Mouse (Mus musculus) MEL (cell line): ENCODE measurements around the gene Ptpre. TPM values are rescaled to one million over a fixed set of nuclear protein-coding genes. Genes with fewer than 3 reads are reported as not detected.
A peak's percentile ranks its signal among the peaks of the same experiment; 100 is the strongest.
"Not testable (repeated sequence)": the region's sequence is repeated elsewhere in the genome, so short reads cannot be mapped to it uniquely, and the experiment has no call there.

Source experiments
- DNase-seq: peaks from one replicate; pipeline ENCODE4 v3.0.0; 2011; ENCODE audit warnings: low read depth, low spot score
- H3K27ac ChIP-seq: 2 replicates; pipeline ENCODE4 v1.5.1; 2012; ENCODE audit warnings: low read depth, mild to moderate bottlenecking, control low read depth, low read length, moderate library complexity; ENCODE audit not compliant: control insufficient read depth
- H3K27me3 ChIP-seq, 2 experiments: fragments of 150-350 bp in 1 of 2; sonication (generic) in 1 of 2; 2 replicates each; pipeline ENCODE4 v1.6.1; 2012; ENCODE audit warnings: low read length in 2 of 2, mild to moderate bottlenecking in 2 of 2, improper control_type of control experiment in 1 of 2, moderate library complexity in 1 of 2; ENCODE audit not compliant: insufficient read depth in 2 of 2, control insufficient read depth in 1 of 2
- H3K36me3 ChIP-seq, 2 experiments: 2 replicates each; pipeline ENCODE4 v1.6.1; 2012 to 2014; ENCODE audit warnings: low read length in 2 of 2, improper control_type of control experiment in 1 of 2, inconsistent platforms in 1 of 2, mild to moderate bottlenecking in 1 of 2; ENCODE audit not compliant: insufficient read depth in 2 of 2, control insufficient read depth in 1 of 2
- H3K4me1 ChIP-seq, 2 experiments: fragments of 150-350 bp in 1 of 2; sonication (generic) in 1 of 2; 2 replicates each; pipeline ENCODE4 v1.6.1; 2012; ENCODE audit warnings: low read length in 2 of 2, improper control_type of control experiment in 1 of 2, mild to moderate bottlenecking in 1 of 2; ENCODE audit not compliant: insufficient read depth in 2 of 2, control insufficient read depth in 1 of 2
- H3K4me3 ChIP-seq, 2 experiments: fragments of 150-350 bp in 1 of 2; sonication (generic) in 1 of 2; 2 replicates each; pipeline ENCODE4 v1.5.1; 2012; ENCODE audit warnings: low read depth in 2 of 2, low read length in 2 of 2, mild to moderate bottlenecking in 2 of 2, moderate library complexity in 2 of 2, control low read depth in 1 of 2, improper control_type of control experiment in 1 of 2; ENCODE audit not compliant: control insufficient read depth in 1 of 2, insufficient read depth in 1 of 2
- H3K79me2 ChIP-seq: 2 replicates; pipeline ENCODE4 v1.6.1; 2012; ENCODE audit warnings: mild to moderate bottlenecking, low read length, moderate library complexity; ENCODE audit not compliant: control insufficient read depth, poor library complexity, insufficient read depth
- H3K9ac ChIP-seq: 2 replicates; pipeline ENCODE4 v1.6.1; 2012; ENCODE audit warnings: low read depth, mild to moderate bottlenecking, control low read depth, low read length, moderate library complexity; ENCODE audit not compliant: control insufficient read depth, poor library complexity, severe bottlenecking
- H3K9me3 ChIP-seq: fragments of 150-350 bp; sonication (generic); replicated peaks from 2 replicates; pipeline ENCODE4 v1.6.1; 2012; ENCODE audit warnings: mild to moderate bottlenecking, low read length, improper control_type of control experiment, moderate library complexity; ENCODE audit not compliant: insufficient read depth
- CTCF ChIP-seq, 3 experiments: IDR thresholded peaks in 2 of 3; conservative IDR thresholded peaks in 1 of 3; 2 replicates each; pipeline ENCODE4 v1.5.1; 2011 to 2012; ENCODE audit warnings: low read length in 3 of 3, low read depth in 2 of 3, mild to moderate bottlenecking in 2 of 3, improper control_type of control experiment in 1 of 3, inconsistent platforms in 1 of 3, mixed read lengths in 1 of 3, moderate library complexity in 1 of 3; ENCODE audit not compliant: control insufficient read depth in 1 of 3, insufficient read depth in 1 of 3, poor library complexity in 1 of 3, severe bottlenecking in 1 of 3
- ETS1 ChIP-seq: IDR thresholded peaks from 2 replicates; pipeline ENCODE4 v1.6.1; 2012; ENCODE audit warnings: low read depth, mild to moderate bottlenecking, inconsistent platforms, low read length, improper control_type of control experiment, moderate library complexity
- KAT2A ChIP-seq: conservative IDR thresholded peaks from 2 replicates; pipeline ENCODE4 v1.6.1; 2012; ENCODE audit warnings: low read depth, low read length, improper control_type of control experiment, inconsistent platforms
- MAFK ChIP-seq: IDR thresholded peaks from 2 replicates; pipeline ENCODE4 v1.6.1; 2011; ENCODE audit warnings: low read depth, mild to moderate bottlenecking, low read length, improper control_type of control experiment, borderline replicate concordance
- MYB ChIP-seq: IDR thresholded peaks from 2 replicates; pipeline ENCODE4 v1.6.1; 2011; ENCODE audit warnings: mild to moderate bottlenecking, low read depth, low read length, improper control_type of control experiment
- NELFE ChIP-seq: IDR thresholded peaks from 2 replicates; pipeline ENCODE4 v1.6.1; 2011; ENCODE audit warnings: low read depth, low read length, improper control_type of control experiment
- NRF1 ChIP-seq: IDR thresholded peaks from 2 replicates; pipeline ENCODE4 v1.6.1; 2014; ENCODE audit warnings: low read depth, mild to moderate bottlenecking, inconsistent platforms, low read length, improper control_type of control experiment, moderate library complexity; ENCODE audit not compliant: poor library complexity, insufficient read depth, severe bottlenecking
- POLR2A ChIP-seq, 2 experiments: IDR thresholded peaks; 2 replicates each; pipeline ENCODE4 v1.6.1; 2011 to 2012; ENCODE audit warnings: low read length in 2 of 2, mild to moderate bottlenecking in 2 of 2, control low read depth in 1 of 2, improper control_type of control experiment in 1 of 2, low read depth in 1 of 2, moderate library complexity in 1 of 2; ENCODE audit not compliant: control insufficient read depth in 1 of 2, insufficient read depth in 1 of 2, poor library complexity in 1 of 2
- POLR2AphosphoS2 ChIP-seq: IDR thresholded peaks from 2 replicates; pipeline ENCODE4 v1.6.1; 2011; ENCODE audit warnings: low read length, improper control_type of control experiment
- POLR2AphosphoS5 ChIP-seq: IDR thresholded peaks from 2 replicates; pipeline ENCODE4 v1.6.1; 2012; ENCODE audit warnings: low read depth, borderline replicate concordance, mild to moderate bottlenecking, inconsistent platforms, low read length, moderate library complexity, mixed read lengths
- TCF12 ChIP-seq: IDR thresholded peaks from 2 replicates; pipeline ENCODE4 v1.6.1; 2014; ENCODE audit warnings: low read depth, mild to moderate bottlenecking, inconsistent platforms, low read length, improper control_type of control experiment, moderate library complexity
- USF1 ChIP-seq: IDR thresholded peaks from 2 replicates; pipeline ENCODE4 v1.6.1; 2014; ENCODE audit warnings: low read depth, mild to moderate bottlenecking, inconsistent platforms, low read length, improper control_type of control experiment, moderate library complexity
- ZC3H11A ChIP-seq: IDR thresholded peaks from 2 replicates; pipeline ENCODE4 v1.6.1; 2012; ENCODE audit warnings: low read depth, mild to moderate bottlenecking, inconsistent platforms, low read length, improper control_type of control experiment
- polyA plus RNA-seq, 2 experiments: library from polyadenylated mRNA; stranded (reverse) in 1 of 2; unstranded in 1 of 2; fragments of >175 nt in 1 of 2; fragments of >200 nt in 1 of 2; gene quantifications; 2 replicates each; pipeline versions ENCODE4 v1.2.1 to v1.2.4; 2012; ENCODE audit warnings: low replicate concordance in 2 of 2, low read depth in 1 of 2; ENCODE audit not compliant: insufficient read length in 2 of 2, insufficient read depth in 1 of 2, missing spikeins in 1 of 2
- total RNA-seq: library from RNA; depleted of rRNA; stranded (reverse); fragments of 300-350 nt; gene quantifications from 2 replicates; pipeline ENCODE4 v1.2.3, GENCODE M21; 2012

The Ptpre gene
- total and polyA plus RNA-seq, 3 experiments, result 4.9 to 12.9 TPM; not detected in 1

GRCm38 (mm10) chr7:135684098-135684497, 146.8 kb downstream of the Ptpre start:
- H3K4me3 ChIP-seq, result not testable (repeated sequence)
- peaks cover 0 to 12% of the 10 kb centered on the region in 2 experiments; a peak in 2 of 4 replicates for H3K36me3 ChIP-seq

GRCm38 (mm10) chr7:135684938-135685337, 147.7 kb downstream of the Ptpre start:
- Histone ChIP-seq H3K9ac (no peak overlapping the region), H3K27me3 (no peaks in the 10 kb centered on the region), H3K9me3 (no peaks in the 10 kb centered on the region), H3K4me3 (no peak overlapping the region), H3K27ac (no peak overlapping the region), H3K36me3 (peaks cover 0 to 14% of the 10 kb centered on the region in 2 experiments; a peak in 2 of 4 replicates), H3K79me2 (no peaks in the 10 kb centered on the region), H3K4me1 (no peaks in the 10 kb centered on the region)
- peak; percentile 33 for DNase-seq
- no peak for TF ChIP-seq NRF1
- no peak for TF ChIP-seq USF1
- TF ChIP-seq MAFK, result no peak
- TF ChIP-seq POLR2AphosphoS5, result peak; percentile 36; the same call in 1 of the 2 replicates
- TF ChIP-seq ZC3H11A, result no peak
- TF ChIP-seq POLR2A (IDR thresholded peaks at IDR 0.05; ENCODE audit: control insufficient read depth in 1 of 2, insufficient read depth in 1 of 2, low read depth in 1 of 2, low read length in 2 of 2, poor library complexity in 1 of 2), result peak in 1 of 2 experiments; percentile 31; a peak in 1 of 4 replicates
- TF ChIP-seq KAT2A, result no peak
- no peak for TF ChIP-seq ETS1

More at GRCm38 (mm10) chr7:135684098-135684497, 146.8 kb downstream of the Ptpre start:
- TF ChIP-seq POLR2AphosphoS5, result peak; percentile 49
- TF ChIP-seq POLR2AphosphoS2, result 0 out of 2 replicates have a peak, but pooled peaks have one; percentile 2
- not testable (repeated sequence) for H3K79me2 ChIP-seq, H3K27ac ChIP-seq, H3K4me1 ChIP-seq, H3K9me3 ChIP-seq, DNase-seq, H3K27me3 ChIP-seq, H3K9ac ChIP-seq

GRCm38 (mm10) chr7:135689396-135689795, 152.1 kb downstream of the Ptpre start:
- peak; percentile 10 for DNase-seq
- no peaks in the 10 kb centered on the region for H3K4me1 ChIP-seq
- H3K9ac ChIP-seq, result no peak overlapping the region
- peaks cover 0 to 49% of the 10 kb centered on the region in 2 experiments; a peak in 2 of 4 replicates for H3K36me3 ChIP-seq
- no peak overlapping the region for H3K27ac ChIP-seq
- TF ChIP-seq ETS1 (no peak), POLR2AphosphoS2 (no peak), TCF12 (no peak), POLR2A (IDR thresholded peaks at IDR 0.05; ENCODE audit: control insufficient read depth in 1 of 2, insufficient read depth in 1 of 2, low read depth in 1 of 2, low read length in 2 of 2, poor library complexity in 1 of 2) (peak in 1 of 2 experiments; percentile 36; a peak in 1 of 4 replicates), NELFE (no peak), CTCF (IDR thresholded peaks at IDR 0.05 in 2 of 3, conservative IDR thresholded peaks at IDR 0.05 in 1 of 3; ENCODE audit: control insufficient read depth in 1 of 3, insufficient read depth in 1 of 3, low read depth in 2 of 3, low read length in 3 of 3, poor library complexity in 1 of 3, severe bottlenecking in 1 of 3) (no peak), MYB (no peak)
- H3K4me3 ChIP-seq, result no peak overlapping the region
- H3K9me3 ChIP-seq, result no peaks in the 10 kb centered on the region
- no peaks in the 10 kb centered on the region for H3K79me2 ChIP-seq
- no peaks in the 10 kb centered on the region for H3K27me3 ChIP-seq
